Mouse (Mus musculus): Measurements from ENCODE around the gene Fas. TPM values are rescaled to one million over a fixed set of nuclear protein-coding genes. Genes with fewer than 3 reads are reported as not detected.
A peak's percentile ranks its signal among the peaks of the same experiment; 100 is the strongest.

The Fas gene
- polyA plus RNA-seq, 1 experiment from 2014 or later, result 2.4 TPM

GRCm38 (mm10) chr19:34312151-34312728, 21.8 kb downstream of the Fas start:
- Histone ChIP-seq H3K4me2 (replicated peaks) (no peak overlapping the region), H3K9me3 (no peaks in the 10 kb centered on the region), H3K27ac (no peak overlapping the region), H3K4me1 (no peaks in the 10 kb centered on the region), H3K36me3 (no peaks in the 10 kb centered on the region), H3K9ac (no peak overlapping the region), H3K27me3 (no peaks in the 10 kb centered on the region), H3K4me3 (no peak overlapping the region)
- 41% methylated on average over 5 of the region's 5 CpGs for WGBS
- ATAC-seq (ENCODE audit: low FRiP score, low read depth), result no peak

GRCm38 (mm10) chr19:34328051-34328450, 37.6 kb downstream of the Fas start:
- no peaks in the 10 kb centered on the region for H3K4me1 ChIP-seq
- WGBS, result 64% methylated on average over 3 of the region's 3 CpGs
- no peak overlapping the region for H3K27ac ChIP-seq
- H3K27me3 ChIP-seq, result peaks cover 2% of the 10 kb centered on the region; the same call in 1 of the 2 replicates
- H3K4me3 ChIP-seq, result no peak overlapping the region
- H3K36me3 ChIP-seq, result no peaks in the 10 kb centered on the region
- H3K4me2 ChIP-seq (replicated peaks), result no peak overlapping the region
- no peaks in the 10 kb centered on the region for H3K9me3 ChIP-seq
- no peak overlapping the region for H3K9ac ChIP-seq
- no peak for ATAC-seq (ENCODE audit: low FRiP score, low read depth)

- peak; percentile 76; the same call in 1 of the 2 replicates for ATAC-seq (ENCODE audit: low FRiP score, low read depth)
Measured at GRCm38 (mm10) chr19:34334300-34334699, 43.8 kb downstream of the Fas start.

GRCm38 (mm10) chr19:34344702-34345101, 54.2 kb downstream of the Fas start:
- Histone ChIP-seq H3K4me2 (replicated peaks) (no peak overlapping the region), H3K9ac (no peak overlapping the region), H3K9me3 (no peaks in the 10 kb centered on the region), H3K27ac (0 out of 2 replicates have a peak overlapping the region, but pooled peaks have one; percentile 10), H3K4me3 (no peak overlapping the region), H3K36me3 (no peaks in the 10 kb centered on the region), H3K4me1 (peaks cover 16% of the 10 kb centered on the region), H3K27me3 (no peaks in the 10 kb centered on the region)
- 55% methylated on average over 2 of the region's 2 CpGs for WGBS
- peak; percentile 68; the same call in 1 of the 2 replicates for ATAC-seq (ENCODE audit: low FRiP score, low read depth)

More at GRCm38 (mm10) chr19:34334300-34334699, 43.8 kb downstream of the Fas start:
- H3K4me1 ChIP-seq, result no peaks in the 10 kb centered on the region
- H3K4me3 ChIP-seq, result no peak overlapping the region
- H3K9me3 ChIP-seq, result no peaks in the 10 kb centered on the region
- H3K4me2 ChIP-seq (replicated peaks), result no peak overlapping the region
- no peak overlapping the region for H3K9ac ChIP-seq
- peaks cover 2% of the 10 kb centered on the region; the same call in 1 of the 2 replicates for H3K27me3 ChIP-seq
- no peaks in the 10 kb centered on the region for H3K36me3 ChIP-seq
- 3% methylated on average over 2 of the region's 2 CpGs for WGBS
- H3K27ac ChIP-seq, result no peak overlapping the region

GRCm38 (mm10) chr19:34345616-34346267, 55.3 kb downstream of the Fas start:
- H3K4me1 ChIP-seq, result peaks cover 16% of the 10 kb centered on the region
- H3K4me3 ChIP-seq, result no peak overlapping the region
- 20% methylated on average over 8 of the region's 8 CpGs for WGBS
- no peaks in the 10 kb centered on the region for H3K36me3 ChIP-seq
- no peak overlapping the region for H3K9ac ChIP-seq
- peak overlapping the region; percentile 83; the same call in 1 of the 2 replicates for H3K27ac ChIP-seq
- H3K9me3 ChIP-seq, result no peaks in the 10 kb centered on the region
- ATAC-seq (ENCODE audit: low FRiP score, low read depth), result peak; percentile 76
- no peaks in the 10 kb centered on the region for H3K27me3 ChIP-seq
- no peak overlapping the region; the same call in 1 of the 2 replicates for H3K4me2 ChIP-seq (replicated peaks)

GRCm38 (mm10) chr19:34353291-34353805, 62.9 kb downstream of the Fas start:
- no peaks in the 10 kb centered on the region for H3K4me1 ChIP-seq
- H3K4me3 ChIP-seq, result no peak overlapping the region
- no peaks in the 10 kb centered on the region for H3K36me3 ChIP-seq
- no peaks in the 10 kb centered on the region for H3K27me3 ChIP-seq
- 39% methylated on average over 3 of the region's 3 CpGs for WGBS
- H3K9ac ChIP-seq, result no peak overlapping the region
- ATAC-seq (ENCODE audit: low FRiP score, low read depth), result no peak
- H3K9me3 ChIP-seq, result no peaks in the 10 kb centered on the region
- no peak overlapping the region for H3K27ac ChIP-seq
- H3K4me2 ChIP-seq (replicated peaks), result no peak overlapping the region

GRCm38 (mm10) chr19:34362639-34363038, 72.2 kb downstream of the Fas start:
- Histone ChIP-seq H3K4me2 (replicated peaks) (no peak overlapping the region), H3K9me3 (peaks cover 9% of the 10 kb centered on the region; the same call in 1 of the 2 replicates), H3K27me3 (no peaks in the 10 kb centered on the region), H3K4me1 (no peaks in the 10 kb centered on the region), H3K9ac (no peak overlapping the region), H3K27ac (no peak overlapping the region), H3K36me3 (no peaks in the 10 kb centered on the region), H3K4me3 (no peak overlapping the region)
- 95% methylated on average over 1 of the region's 1 CpGs for WGBS
- no peak for ATAC-seq (ENCODE audit: low FRiP score, low read depth)

- no peak for ATAC-seq (ENCODE audit: low FRiP score, low read depth)
- Histone ChIP-seq H3K36me3 (no peaks in the 10 kb centered on the region), H3K9ac (no peak overlapping the region), H3K27ac (no peak overlapping the region), H3K4me1 (0 out of 2 replicates have a peak, but pooled peaks cover 2% of the 10 kb centered on the region), H3K9me3 (no peaks in the 10 kb centered on the region), H3K27me3 (no peaks in the 10 kb centered on the region), H3K4me3 (no peak overlapping the region), H3K4me2 (replicated peaks) (no peak overlapping the region)
- WGBS, result 0% methylated on average over 1 of the region's 1 CpGs
Measured at GRCm38 (mm10) chr19:34369551-34369950, 79.1 kb downstream of the Fas start.

- ATAC-seq (ENCODE audit: low FRiP score, low read depth), result no peak
- H3K4me2 ChIP-seq (replicated peaks), result no peak overlapping the region
- no peak overlapping the region for H3K9ac ChIP-seq
- no peaks in the 10 kb centered on the region for H3K9me3 ChIP-seq
- 21% methylated on average over 3 of the region's 3 CpGs for WGBS
- H3K27me3 ChIP-seq, result no peaks in the 10 kb centered on the region
- H3K4me1 ChIP-seq, result 0 out of 2 replicates have a peak, but pooled peaks cover 2% of the 10 kb centered on the region
- H3K27ac ChIP-seq, result no peak overlapping the region
- no peak overlapping the region for H3K4me3 ChIP-seq
- no peaks in the 10 kb centered on the region for H3K36me3 ChIP-seq
Measured at GRCm38 (mm10) chr19:34370397-34370796, 79.9 kb downstream of the Fas start.

Other genes starting within 250 kb of the Fas start
- not detected in 2 replicates for gene Lipn, start 223.3 kb upstream of the Fas start, polyA plus RNA-seq (2015; fragmentation: Nextera tagmentation; extraction: Ambion mirVana)
- gene Lipm, start 189.7 kb upstream of the Fas start, polyA plus RNA-seq (2015; fragmentation: Nextera tagmentation; extraction: Ambion mirVana), result 0.46 and 0.98 TPM in 2 replicates
- gene Ankrd22, start 124.6 kb upstream of the Fas start, polyA plus RNA-seq (2015; fragmentation: Nextera tagmentation; extraction: Ambion mirVana), result 1.4 and 2.2 TPM in 2 replicates
- gene Stambpl1, start 98.4 kb upstream of the Fas start, polyA plus RNA-seq (2015; fragmentation: Nextera tagmentation; extraction: Ambion mirVana), result 18.2 and 18.6 TPM in 2 replicates
- 262 and 263 TPM in 2 replicates for gene Acta2, start 35.1 kb upstream of the Fas start, polyA plus RNA-seq (2015; fragmentation: Nextera tagmentation; extraction: Ambion mirVana)
- gene Ch25h, start 184.5 kb downstream of the Fas start, polyA plus RNA-seq (2015; fragmentation: Nextera tagmentation; extraction: Ambion mirVana), result 16.4 and 17.5 TPM in 2 replicates
- 42.0 and 46.0 TPM in 2 replicates for gene Lipa, start 236.8 kb downstream of the Fas start, polyA plus RNA-seq (2015; fragmentation: Nextera tagmentation; extraction: Ambion mirVana)

All from limb, embryonic 13.5 days (tissue).